Mouse (Mus musculus): ENCODE results near the gene Cadps.

The Cadps gene

DNA sequence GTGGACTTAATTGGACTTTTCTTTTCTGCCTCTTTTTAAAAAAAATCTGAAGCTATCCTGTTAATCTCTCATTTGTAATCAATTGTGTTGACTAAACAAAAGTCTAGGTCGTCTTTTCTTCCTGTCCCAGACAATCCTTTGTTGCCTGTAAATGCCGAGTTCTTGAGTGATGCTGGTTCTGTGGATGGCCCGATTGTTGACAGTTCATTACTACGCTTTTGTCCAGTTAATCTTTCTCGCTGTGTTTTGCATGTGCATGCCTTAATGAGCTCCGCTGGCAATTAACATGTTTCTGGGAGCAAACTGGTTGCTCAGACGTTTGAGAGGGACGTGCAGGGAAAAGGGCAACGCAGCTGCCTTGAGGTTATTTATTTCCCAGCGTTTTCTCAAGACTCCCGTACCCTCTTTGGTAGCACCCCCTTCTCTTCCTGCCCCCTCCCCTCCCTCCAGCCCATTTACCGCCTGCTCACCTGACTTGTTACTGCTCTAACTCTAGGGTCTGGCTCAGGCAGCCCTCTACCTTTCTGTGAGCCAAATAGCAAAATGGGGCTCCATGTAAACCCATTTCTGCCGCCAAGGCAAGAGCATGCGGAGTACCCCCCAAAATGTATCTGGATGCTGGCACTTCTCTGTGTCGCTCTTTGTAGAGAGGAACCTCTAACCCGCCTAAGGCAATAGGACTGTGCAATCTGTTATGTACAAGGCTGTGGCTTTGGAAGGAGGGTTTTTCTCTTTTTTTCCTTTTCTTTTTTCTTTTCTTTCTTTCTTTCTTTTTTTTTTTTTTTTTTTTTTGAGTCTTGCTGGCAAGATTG, 484.7 kb downstream of the Cadps start:
- DNase-seq: no peak

DNA sequence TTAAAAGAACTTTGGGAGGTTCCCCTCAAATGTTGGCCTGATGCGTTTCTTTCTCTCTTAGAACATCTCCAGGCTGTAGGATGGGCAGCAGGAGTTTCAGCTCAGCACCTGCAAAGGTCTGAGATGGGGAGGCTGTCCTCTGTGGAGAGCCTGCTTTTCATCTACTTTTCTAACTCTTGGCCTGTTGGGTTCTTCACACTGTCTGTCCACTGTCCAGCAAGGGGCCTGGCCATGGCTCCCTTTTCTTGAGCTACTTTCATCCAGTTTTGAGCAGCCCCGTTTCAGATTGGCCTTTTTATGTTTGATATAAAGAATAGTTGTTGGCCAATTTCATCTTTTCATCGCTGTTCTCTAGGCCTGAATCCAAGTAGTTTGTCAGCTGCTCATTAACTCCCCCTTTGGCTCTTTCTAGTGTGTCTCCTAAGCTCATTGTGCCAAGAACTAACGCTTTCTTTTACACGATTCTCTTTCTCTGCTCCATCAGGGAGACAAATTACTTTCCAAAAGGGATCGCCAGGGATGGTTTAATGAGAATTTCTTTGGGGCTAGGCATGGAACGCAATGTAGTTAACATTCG, 485.4 kb downstream of the Cadps start:
- DNase-seq: no peak

DNA sequence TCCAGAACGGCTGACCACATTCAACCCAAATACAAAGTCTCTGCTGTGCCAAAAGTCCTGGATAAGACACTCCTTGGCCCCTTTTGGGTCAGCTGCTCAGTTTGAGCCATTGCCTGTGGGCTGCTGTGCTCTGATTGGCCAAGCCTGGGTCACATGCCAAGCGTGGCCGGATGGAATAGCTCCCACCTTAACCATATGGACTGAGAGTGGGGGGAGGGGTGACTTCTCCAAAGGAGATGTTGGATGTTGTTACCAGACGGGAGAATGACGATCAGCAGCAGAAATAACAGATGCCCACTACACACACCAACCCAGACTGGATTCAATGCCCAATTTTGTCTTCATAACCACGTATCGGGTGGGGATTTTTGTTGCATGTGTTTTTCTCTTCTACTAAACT, 488.0 kb downstream of the Cadps start:
- no peak for DNase-seq

DNA sequence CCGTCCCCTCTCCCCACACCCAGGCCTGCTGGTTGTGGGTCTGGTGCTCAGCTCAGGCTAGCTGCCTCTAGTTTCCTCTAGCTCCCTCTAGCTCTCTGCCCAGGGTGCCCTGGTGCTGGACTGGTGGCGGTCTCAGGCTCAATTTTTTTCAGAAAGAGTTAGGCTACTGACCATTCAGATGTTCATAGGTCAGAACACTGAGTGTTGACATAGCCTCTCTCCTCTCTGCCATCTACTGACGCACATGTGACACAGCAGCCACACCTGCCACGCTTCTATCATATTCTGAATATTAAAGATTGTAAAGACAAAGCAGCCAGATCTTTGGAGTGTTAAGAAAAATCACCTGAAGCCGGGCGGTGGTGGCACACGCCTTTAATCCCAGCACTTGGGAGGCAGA, 489.3 kb downstream of the Cadps start:
- no peak for DNase-seq

Measured in cerebellum, adult 18-20 months (tissue).